Mouse (Mus musculus): ENCODE data around the gene Gjb1. TPM values are rescaled to one million over a fixed set of nuclear protein-coding genes. Genes with fewer than 3 reads are reported as not detected.
"Not testable (repeated sequence)": the region's sequence is repeated elsewhere in the genome, so short reads cannot be mapped to it uniquely, and the experiment has no call there.

Gjb1 gene
- 0.18 and 0.40 TPM in 2 replicates for polyA plus RNA-seq (2014; fragmentation: Nextera tagmentation; extraction: Ambion mirVana)

DNA sequence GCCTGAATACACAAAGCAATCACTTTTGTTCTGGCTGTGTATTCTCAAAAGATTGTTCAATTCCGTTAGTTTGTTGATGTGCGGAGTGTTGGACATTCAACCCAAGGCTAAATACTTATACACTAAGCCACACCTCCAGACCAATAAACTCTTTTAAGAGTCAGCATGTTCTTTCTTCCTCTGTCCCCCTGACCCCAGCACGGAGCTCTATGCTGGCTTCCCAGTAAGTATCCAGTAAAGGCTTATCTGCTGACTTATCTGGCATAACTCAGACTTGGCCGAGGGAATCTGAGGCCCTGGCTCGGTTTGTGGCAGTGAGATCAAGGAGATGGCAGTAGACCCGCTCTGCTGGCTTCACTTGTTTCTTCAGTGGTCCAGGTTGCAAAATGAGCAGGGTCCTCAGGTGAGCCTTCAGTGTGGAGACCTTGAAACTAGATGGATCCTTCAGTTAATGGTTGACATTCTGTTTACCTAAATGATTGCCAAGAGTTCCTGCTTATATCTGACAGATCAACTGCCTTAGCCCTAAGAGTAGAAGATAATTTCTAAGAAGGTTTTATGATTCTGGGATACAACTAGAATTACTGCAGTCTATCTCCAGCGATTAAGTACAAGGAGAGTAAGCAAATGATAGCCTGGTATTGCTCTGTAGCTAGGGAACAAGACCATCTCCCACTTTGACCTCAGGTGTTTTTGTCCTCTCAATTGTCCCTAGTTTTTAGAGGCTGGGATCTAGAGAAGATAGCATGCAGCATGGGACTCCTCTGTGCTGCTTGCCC, at the start of gene Gjb1:
Gene Gjb1, plus strand, starts transcription at position 189 of the 779 bp plus-strand sequence.
- Histone ChIP-seq H3K9me3 (replicated peaks; ENCODE audit: control insufficient read depth, low read length) (no peaks in the 10 kb centered on the region), H3K36me3 (replicated peaks; ENCODE audit: control insufficient read depth, insufficient read depth, low read depth, low read length) (no peaks in the 10 kb centered on the region), H3K4me1 (ENCODE audit: control insufficient read depth, insufficient read depth, low read length) (no peaks in the 10 kb centered on the region), H3K27ac (replicated peaks; ENCODE audit: low read depth, low read length) (no peak within 1 kb of the TSS), H3K4me2 (ENCODE audit: low read depth, low read length) (no peak within 1 kb of the TSS), H3K27me3 (ENCODE audit: control insufficient read depth, insufficient read depth, low read length) (no peaks in the 10 kb centered on the region), H3K4me3 (ENCODE audit: low read depth, low read length) (no peak within 1 kb of the TSS), H3K9ac (replicated peaks; ENCODE audit: low read length) (no peak within 1 kb of the TSS)
- DNase-seq (ENCODE audit: low spot score) (no peak), ATAC-seq (replicated peaks; ENCODE audit: insufficient number of reproducible peaks, low FRiP score, low TSS enrichment, low read depth) (no peak)
- 73% methylated on average over 7 of the region's 7 CpGs for WGBS

DNA sequence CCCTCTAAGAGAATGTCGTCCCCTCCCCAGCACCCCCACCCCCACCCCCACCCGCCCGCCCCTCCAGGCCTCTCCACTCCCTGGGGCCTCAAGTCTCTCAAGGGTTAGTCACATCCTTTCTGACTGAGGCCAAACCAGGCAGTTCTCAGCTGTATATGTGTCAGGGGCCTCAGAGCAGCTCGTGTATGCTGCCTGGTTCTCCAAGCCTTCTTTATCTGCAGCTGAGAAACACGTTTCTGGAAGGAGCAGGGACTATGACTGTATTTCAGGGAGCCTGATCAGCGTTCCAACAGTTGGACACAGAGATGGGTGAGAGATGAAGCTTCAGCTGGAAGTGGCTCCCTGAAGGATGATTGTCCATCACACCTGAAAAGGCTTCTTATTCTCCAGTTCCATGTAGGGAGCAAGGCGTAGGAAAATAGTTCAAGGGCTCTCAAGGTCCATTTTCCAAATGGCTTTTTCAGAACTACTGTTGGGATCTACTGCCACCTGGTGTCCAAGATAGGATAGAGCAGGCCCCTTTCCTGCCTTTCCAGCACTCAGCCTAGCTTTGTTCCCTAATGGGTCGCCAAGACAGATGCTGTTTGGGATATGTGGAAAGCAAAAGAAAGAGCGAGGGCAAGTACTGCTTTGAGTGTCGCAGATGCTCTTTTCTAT, 46.7 kb upstream of the Gjb1 start:
- H3K4me1 ChIP-seq (ENCODE audit: control insufficient read depth, insufficient read depth, low read length) = no peaks in the 10 kb centered on the region
- WGBS = 16% methylated on average over 8 of the region's 10 CpGs
- H3K4me3 ChIP-seq (ENCODE audit: low read depth, low read length) = no peak overlapping the region
- H3K27me3 ChIP-seq (ENCODE audit: control insufficient read depth, insufficient read depth, low read length) = no peaks in the 10 kb centered on the region
- H3K27ac ChIP-seq (replicated peaks; ENCODE audit: low read depth, low read length) = no peak overlapping the region
- DNase-seq (ENCODE audit: low spot score) (peak; percentile 81), ATAC-seq (replicated peaks; ENCODE audit: insufficient number of reproducible peaks, low FRiP score, low TSS enrichment, low read depth) (no peak)
- H3K36me3 ChIP-seq (replicated peaks; ENCODE audit: control insufficient read depth, insufficient read depth, low read depth, low read length) = no peaks in the 10 kb centered on the region
- H3K9ac ChIP-seq (replicated peaks; ENCODE audit: low read length) = no peak overlapping the region
- no peak overlapping the region for H3K4me2 ChIP-seq (ENCODE audit: low read depth, low read length)
- no peaks in the 10 kb centered on the region for H3K9me3 ChIP-seq (replicated peaks; ENCODE audit: control insufficient read depth, low read length)

DNA sequence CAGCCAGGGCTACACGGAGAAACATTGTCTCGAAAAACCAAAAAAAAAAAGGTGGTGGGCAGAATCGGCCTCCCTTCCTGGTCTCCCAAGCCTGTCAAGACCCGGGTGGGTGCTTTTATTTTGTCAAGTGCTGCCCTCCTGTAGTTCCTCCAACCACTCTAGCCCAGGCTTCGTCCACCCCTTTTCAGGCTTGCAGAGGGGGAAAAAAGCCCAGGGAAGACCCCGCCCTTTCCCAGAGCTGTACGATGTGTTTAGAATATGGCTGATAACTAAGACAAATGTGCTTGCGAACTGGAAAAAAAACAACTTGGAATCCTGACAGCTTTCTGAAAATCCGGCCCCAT, 44.2 kb upstream of the Gjb1 start:
- DNase-seq (ENCODE audit: low spot score) = no peak
- no peaks in the 10 kb centered on the region for H3K4me1 ChIP-seq (ENCODE audit: control insufficient read depth, insufficient read depth, low read length)
- H3K4me2 ChIP-seq (ENCODE audit: low read depth, low read length) = peak overlapping the region; percentile 41
- 44% methylated on average over 9 of the region's 9 CpGs for WGBS
- no peaks in the 10 kb centered on the region for H3K9me3 ChIP-seq (replicated peaks; ENCODE audit: control insufficient read depth, low read length)
- H3K27ac ChIP-seq (replicated peaks; ENCODE audit: low read depth, low read length) = peak overlapping the region; percentile 72
- no peaks in the 10 kb centered on the region for H3K27me3 ChIP-seq (ENCODE audit: control insufficient read depth, insufficient read depth, low read length)
- peak overlapping the region; percentile 43 for H3K9ac ChIP-seq (replicated peaks; ENCODE audit: low read length)
- H3K36me3 ChIP-seq (replicated peaks; ENCODE audit: control insufficient read depth, insufficient read depth, low read depth, low read length) = no peaks in the 10 kb centered on the region
- peak overlapping the region; percentile 23 for H3K4me3 ChIP-seq (ENCODE audit: low read depth, low read length)
- peak; percentile 29 for ATAC-seq (replicated peaks; ENCODE audit: insufficient number of reproducible peaks, low FRiP score, low TSS enrichment, low read depth)

DNA sequence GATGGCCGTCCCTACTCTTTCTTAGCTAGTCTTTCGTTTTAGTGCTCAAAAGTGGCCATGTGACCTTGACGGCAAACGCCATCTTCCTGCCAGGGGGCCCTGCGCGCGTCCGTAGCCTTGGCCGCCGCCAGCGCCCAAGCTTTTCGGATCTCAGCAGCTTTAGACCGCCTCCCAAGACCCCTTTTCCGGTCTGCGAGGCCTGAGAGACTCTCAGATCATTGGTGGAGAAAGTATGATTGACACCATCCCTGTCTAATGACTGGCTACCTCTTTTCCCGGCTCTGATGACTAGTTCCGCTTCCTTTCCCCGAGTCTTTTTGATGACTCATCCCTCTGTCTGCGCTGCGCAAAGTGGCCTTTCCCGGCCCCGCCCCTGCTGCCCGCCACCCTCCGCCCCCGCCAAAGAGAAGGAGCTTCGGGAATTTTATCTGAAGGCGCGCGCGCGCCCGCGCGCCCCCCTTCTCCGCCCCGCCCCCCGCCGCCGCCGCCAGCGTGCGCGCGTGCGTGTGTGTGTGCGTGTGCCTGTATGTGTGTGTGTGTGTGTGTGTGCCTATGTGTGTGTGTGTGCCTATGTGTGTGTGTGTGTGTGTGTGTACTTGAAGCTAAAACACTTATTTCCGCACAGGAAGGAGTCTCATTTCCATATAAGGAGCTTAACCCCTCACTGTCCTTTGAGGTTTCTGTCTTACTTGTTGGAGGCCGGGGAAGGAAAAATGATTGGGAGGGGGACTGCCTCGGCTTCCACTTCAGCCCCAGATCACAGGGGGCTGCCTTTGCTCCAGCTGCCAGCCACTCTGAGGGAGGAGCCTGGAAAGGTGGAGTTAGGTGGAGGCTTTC, 43.6 kb upstream of the Gjb1 start:
- peak overlapping the region; percentile 43 for H3K9ac ChIP-seq (replicated peaks; ENCODE audit: low read length)
- WGBS = 13% methylated on average over 42 of the region's 49 CpGs
- no peaks in the 10 kb centered on the region for H3K27me3 ChIP-seq (ENCODE audit: control insufficient read depth, insufficient read depth, low read length)
- peak overlapping the region; percentile 41 for H3K4me2 ChIP-seq (ENCODE audit: low read depth, low read length)
- DNase-seq (ENCODE audit: low spot score) (peak; percentile 91), ATAC-seq (replicated peaks; ENCODE audit: insufficient number of reproducible peaks, low FRiP score, low TSS enrichment, low read depth) (peak; percentile 97)
- H3K4me1 ChIP-seq (ENCODE audit: control insufficient read depth, insufficient read depth, low read length) = no peaks in the 10 kb centered on the region
- no peaks in the 10 kb centered on the region for H3K36me3 ChIP-seq (replicated peaks; ENCODE audit: control insufficient read depth, insufficient read depth, low read depth, low read length)
- H3K27ac ChIP-seq (replicated peaks; ENCODE audit: low read depth, low read length) = peak overlapping the region; percentile 72
- peak overlapping the region; percentile 24 for H3K4me3 ChIP-seq (ENCODE audit: low read depth, low read length)
- H3K9me3 ChIP-seq (replicated peaks; ENCODE audit: control insufficient read depth, low read length) = no peaks in the 10 kb centered on the region

DNA sequence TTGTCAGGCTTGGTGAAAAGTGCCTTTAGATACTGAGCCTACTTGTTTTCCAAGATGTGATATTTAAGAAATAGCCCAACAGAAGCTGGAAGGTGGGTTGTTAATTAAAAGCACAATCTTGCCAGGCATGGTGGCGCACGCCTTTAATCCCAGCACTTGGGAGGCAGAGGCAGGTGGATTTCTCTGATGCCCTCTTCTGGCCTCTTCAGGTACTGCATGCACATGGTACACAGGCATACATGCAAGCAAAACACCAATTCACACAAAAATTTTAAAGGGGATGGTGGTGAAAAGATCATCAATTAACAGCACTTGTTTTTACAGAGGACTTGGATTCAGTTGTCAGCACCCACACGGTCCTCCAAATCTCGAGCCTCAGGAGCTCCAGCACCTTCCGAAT, 41.6 kb upstream of the Gjb1 start:
- DNase-seq (ENCODE audit: low spot score) (no peak), ATAC-seq (replicated peaks; ENCODE audit: insufficient number of reproducible peaks, low FRiP score, low TSS enrichment, low read depth) (no peak)
- H3K36me3 ChIP-seq (replicated peaks; ENCODE audit: control insufficient read depth, insufficient read depth, low read depth, low read length) = no peaks in the 10 kb centered on the region
- no peaks in the 10 kb centered on the region for H3K9me3 ChIP-seq (replicated peaks; ENCODE audit: control insufficient read depth, low read length)
- WGBS = 89% methylated on average over 5 of the region's 5 CpGs
- H3K4me1 ChIP-seq (ENCODE audit: control insufficient read depth, insufficient read depth, low read length) = no peaks in the 10 kb centered on the region
- H3K9ac ChIP-seq (replicated peaks; ENCODE audit: low read length) = no peak overlapping the region
- no peak overlapping the region for H3K27ac ChIP-seq (replicated peaks; ENCODE audit: low read depth, low read length)
- no peaks in the 10 kb centered on the region for H3K27me3 ChIP-seq (ENCODE audit: control insufficient read depth, insufficient read depth, low read length)
- H3K4me2 ChIP-seq (ENCODE audit: low read depth, low read length) = no peak overlapping the region
- no peak overlapping the region for H3K4me3 ChIP-seq (ENCODE audit: low read depth, low read length)

DNA sequence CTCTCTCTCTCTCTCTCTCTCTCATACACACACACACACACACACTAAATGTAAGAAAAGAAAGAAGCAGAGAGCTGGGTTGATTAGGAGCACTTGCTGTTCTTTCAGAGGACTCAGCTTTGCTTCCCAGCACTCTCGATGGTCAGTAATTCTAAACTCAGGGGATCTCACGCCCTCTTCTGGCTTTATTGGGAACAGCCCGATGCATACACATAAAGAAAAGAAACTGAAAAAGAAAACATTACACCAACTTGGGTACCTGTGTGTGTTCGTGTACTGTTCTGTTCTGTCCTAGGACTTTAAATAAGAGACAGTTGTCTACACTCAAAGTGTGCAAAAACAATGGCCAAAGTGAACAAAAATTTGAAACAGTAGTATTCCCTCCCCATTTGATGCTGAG, 37.5 kb upstream of the Gjb1 start:
- no peak for ATAC-seq (replicated peaks; ENCODE audit: insufficient number of reproducible peaks, low FRiP score, low TSS enrichment, low read depth)
- Histone ChIP-seq H3K36me3 (replicated peaks; ENCODE audit: control insufficient read depth, insufficient read depth, low read depth, low read length) (no peaks in the 10 kb centered on the region), H3K9me3 (replicated peaks; ENCODE audit: control insufficient read depth, low read length) (no peaks in the 10 kb centered on the region), H3K27me3 (ENCODE audit: control insufficient read depth, insufficient read depth, low read length) (no peaks in the 10 kb centered on the region), H3K4me3 (ENCODE audit: low read depth, low read length) (no peak overlapping the region), H3K27ac (replicated peaks; ENCODE audit: low read depth, low read length) (no peak overlapping the region), H3K4me2 (ENCODE audit: low read depth, low read length) (no peak overlapping the region), H3K9ac (replicated peaks; ENCODE audit: low read length) (no peak overlapping the region), H3K4me1 (ENCODE audit: control insufficient read depth, insufficient read depth, low read length) (no peaks in the 10 kb centered on the region)
- DNase-seq (ENCODE audit: low spot score) = no peak
- 57% methylated on average over 4 of the region's 4 CpGs for WGBS

DNA sequence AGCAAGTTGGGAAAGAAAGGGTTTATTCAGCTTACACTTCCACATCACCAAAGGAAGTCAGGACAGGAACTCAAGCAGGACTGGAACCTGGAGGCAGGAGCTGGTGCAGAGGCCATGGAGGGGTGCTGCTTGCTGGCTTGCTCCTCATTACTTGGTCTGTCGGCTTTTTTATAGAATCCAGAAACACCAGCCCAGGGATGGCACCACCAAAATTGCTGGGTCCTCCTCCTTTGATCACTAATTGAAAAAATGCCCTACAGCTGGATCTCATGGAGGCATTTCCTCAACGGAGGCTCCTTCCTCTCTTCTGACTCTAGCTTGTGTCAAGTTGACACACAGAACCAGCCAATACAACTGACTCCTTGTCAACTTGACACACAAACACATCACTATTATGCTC, 33.3 kb upstream of the Gjb1 start:
- 54% methylated on average over 2 of the region's 2 CpGs for WGBS
- not testable (repeated sequence) for H3K36me3 ChIP-seq (replicated peaks; ENCODE audit: control insufficient read depth, insufficient read depth, low read depth, low read length); ATAC-seq (replicated peaks; ENCODE audit: insufficient number of reproducible peaks, low FRiP score, low TSS enrichment, low read depth); H3K4me3 ChIP-seq (ENCODE audit: low read depth, low read length); H3K4me1 ChIP-seq (ENCODE audit: control insufficient read depth, insufficient read depth, low read length); H3K27me3 ChIP-seq (ENCODE audit: control insufficient read depth, insufficient read depth, low read length); H3K27ac ChIP-seq (replicated peaks; ENCODE audit: low read depth, low read length); H3K9me3 ChIP-seq (replicated peaks; ENCODE audit: control insufficient read depth, low read length); H3K4me2 ChIP-seq (ENCODE audit: low read depth, low read length); H3K9ac ChIP-seq (replicated peaks; ENCODE audit: low read length)
- peak; percentile 4 for DNase-seq (ENCODE audit: low spot score)

DNA sequence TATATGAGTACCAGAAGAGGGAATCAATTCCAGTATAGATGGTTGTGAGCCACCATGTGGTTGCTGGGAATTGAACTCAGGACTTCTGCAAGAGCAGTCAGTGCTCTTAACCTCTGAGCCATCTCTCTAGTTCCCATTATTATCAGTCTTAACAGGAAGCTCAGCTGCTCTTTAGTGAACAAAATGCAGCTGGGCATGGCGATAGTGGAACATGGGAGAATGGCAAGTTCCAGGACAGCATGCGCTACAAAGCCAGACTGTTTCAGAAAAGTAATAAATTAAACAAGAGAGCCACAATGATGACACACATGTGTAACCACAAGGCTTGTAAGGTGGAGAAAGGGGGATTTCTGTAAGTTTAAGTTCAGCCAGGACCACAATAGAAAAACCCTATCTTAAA, 30.7 kb upstream of the Gjb1 start:
- WGBS = 88% methylated on average over 2 of the region's 2 CpGs
- H3K4me3 ChIP-seq (ENCODE audit: low read depth, low read length) = no peak overlapping the region
- H3K36me3 ChIP-seq (replicated peaks; ENCODE audit: control insufficient read depth, insufficient read depth, low read depth, low read length) = no peaks in the 10 kb centered on the region
- no peak overlapping the region for H3K9ac ChIP-seq (replicated peaks; ENCODE audit: low read length)
- H3K27me3 ChIP-seq (ENCODE audit: control insufficient read depth, insufficient read depth, low read length) = no peaks in the 10 kb centered on the region
- H3K4me2 ChIP-seq (ENCODE audit: low read depth, low read length) = no peak overlapping the region
- H3K9me3 ChIP-seq (replicated peaks; ENCODE audit: control insufficient read depth, low read length) = no peaks in the 10 kb centered on the region
- H3K27ac ChIP-seq (replicated peaks; ENCODE audit: low read depth, low read length) = no peak overlapping the region
- H3K4me1 ChIP-seq (ENCODE audit: control insufficient read depth, insufficient read depth, low read length) = no peaks in the 10 kb centered on the region
- DNase-seq (ENCODE audit: low spot score) (no peak), ATAC-seq (replicated peaks; ENCODE audit: insufficient number of reproducible peaks, low FRiP score, low TSS enrichment, low read depth) (no peak)

Measured in embryonic facial prominence, embryonic 11.5 days (tissue).